Mouse (Mus musculus) CH12F3 (cell line): Measurements from ENCODE around the gene Trp53i11.

ENCODE experiments used
- in situ Hi-C: fragments of 300-500 bp; cut with MboI; formaldehyde crosslinking; loops from 2 replicates; pipeline ENCODE4 v1.14.3; 2020; ENCODE audit warnings: low sequenced_read_pairs

Gene Trp53i11

GRCm38 (mm10) chr2:93170845-93171200 is 16.5 kb upstream of the Trp53i11 start:
- in situ Hi-C loops = no loop called here

- in situ Hi-C loops = no loop called here
Observed at GRCm38 (mm10) chr2:93171929-93172328, 15.4 kb upstream of the Trp53i11 start.

GRCm38 (mm10) chr2:93172460-93172859 is 14.9 kb upstream of the Trp53i11 start:
- in situ Hi-C loops = no loop called here

GRCm38 (mm10) chr2:93174159-93174558 is 13.2 kb upstream of the Trp53i11 start:
- in situ Hi-C loops = no loop called here

- in situ Hi-C loops = no loop called here
Observed at GRCm38 (mm10) chr2:93175278-93175677, 12.1 kb upstream of the Trp53i11 start.

GRCm38 (mm10) chr2:93175721-93176120 is 11.6 kb upstream of the Trp53i11 start:
- in situ Hi-C loops = no loop called here

GRCm38 (mm10) chr2:93176193-93176798 is 11.1 kb upstream of the Trp53i11 start:
- in situ Hi-C loops = no loop called here

- in situ Hi-C loops = no loop called here
Observed at GRCm38 (mm10) chr2:93176871-93177667, 10.3 kb upstream of the Trp53i11 start.

GRCm38 (mm10) chr2:93177668-93178312 is 9.6 kb upstream of the Trp53i11 start:
- in situ Hi-C loops = no loop called here

- in situ Hi-C loops = no loop called here
Observed at GRCm38 (mm10) chr2:93178313-93178677, 9.1 kb upstream of the Trp53i11 start.

- in situ Hi-C loops = no loop called here
Observed at GRCm38 (mm10) chr2:93179603-93180002, 7.7 kb upstream of the Trp53i11 start.

- in situ Hi-C loops = no loop called here
Observed at GRCm38 (mm10) chr2:93180077-93180844, 7.1 kb upstream of the Trp53i11 start.

GRCm38 (mm10) chr2:93182859-93183258 is 4.5 kb upstream of the Trp53i11 start:
- in situ Hi-C loops = no loop called here

- in situ Hi-C loops = no loop called here
Observed at GRCm38 (mm10) chr2:93188020-93188760, 842 bp downstream of the Trp53i11 start.

GRCm38 (mm10) chr2:93188761-93189458 is 1.6 kb downstream of the Trp53i11 start:
- in situ Hi-C loops = no loop called here

- in situ Hi-C loops = loop anchor here (10.0 kb wide), 1 partner anchor 126 kb away; no protein-coding TSS in a partner anchor
Observed at GRCm38 (mm10) chr2:93190771-93191487, 3.6 kb downstream of the Trp53i11 start.

GRCm38 (mm10) chr2:93191488-93192181 is 4.3 kb downstream of the Trp53i11 start:
- in situ Hi-C loops = loop anchor here (10.0 kb wide), 1 partner anchor 127 kb away; no protein-coding TSS in a partner anchor

- in situ Hi-C loops = loop anchor here (10.0 kb wide), 1 partner anchor 127 kb away; no protein-coding TSS in a partner anchor
Observed at GRCm38 (mm10) chr2:93192182-93192560, 4.8 kb downstream of the Trp53i11 start.
